Mouse (Mus musculus) midbrain, embryonic 14.5 days (tissue): ENCODE results near the gene Atoh8. TPM values are rescaled to one million over a fixed set of nuclear protein-coding genes. Genes with fewer than 3 reads are reported as not detected.

Experiments used
- ATAC-seq: fragments of 200-750 bp; cut with Nextera tagmentation; 2 replicates; pipeline ENCODE4 v1.8.0; 2017; ENCODE audit warnings: moderate number of reproducible peaks, moderate library complexity; ENCODE audit not compliant: low FRiP score, low TSS enrichment
- DNase-seq: peaks from one replicate; pipeline ENCODE4 v3.0.0-alpha.2; 2015
- H3K27ac ChIP-seq: fragments of 300-500 bp; sonication (generic); replicated peaks from 2 replicates; pipeline ENCODE4 v1.5.1; 2014; ENCODE audit warnings: mild to moderate bottlenecking, low read depth, low read length, moderate library complexity
- H3K27me3 ChIP-seq: fragments of 300-500 bp; sonication (generic); 2 replicates; pipeline ENCODE4 v1.6.1; 2014; ENCODE audit warnings: low read length, control low read depth, mixed read lengths; ENCODE audit not compliant: control insufficient read depth, insufficient read depth
- H3K36me3 ChIP-seq: fragments of 300-500 bp; sonication (generic); 2 replicates; pipeline ENCODE4 v1.6.1; 2014; ENCODE audit warnings: low read length, control low read depth; ENCODE audit not compliant: control insufficient read depth, insufficient read depth
- H3K4me1 ChIP-seq: fragments of 300-500 bp; sonication (generic); 2 replicates; pipeline ENCODE4 v1.6.1; 2014; ENCODE audit warnings: mild to moderate bottlenecking, antibody characterized with exemption, low read length, control low read depth; ENCODE audit not compliant: control insufficient read depth, insufficient read depth
- H3K4me2 ChIP-seq: fragments of 300-500 bp; sonication (generic); 2 replicates; pipeline ENCODE4 v1.6.1; 2014; ENCODE audit warnings: mild to moderate bottlenecking, low read length, moderate library complexity
- H3K4me3 ChIP-seq: fragments of 300-500 bp; sonication (generic); replicated peaks from 2 replicates; pipeline ENCODE4 v1.5.1; 2014; ENCODE audit warnings: low read depth, low read length
- H3K9ac ChIP-seq: fragments of 300-500 bp; sonication (generic); replicated peaks from 2 replicates; pipeline ENCODE4 v1.6.1; 2014; ENCODE audit warnings: mild to moderate bottlenecking, low read length, moderate library complexity
- H3K9me3 ChIP-seq: fragments of 300-500 bp; sonication (generic); 2 replicates; pipeline ENCODE4 v1.6.1; 2016; ENCODE audit warnings: low read length, control low read depth, mixed read lengths; ENCODE audit not compliant: control insufficient read depth
- WGBS: fragments of 180-500 bp; shearing (Covaris S2); extraction: QIAGEN DNeasy Blood & Tissue Kit; methylation state at CpG from one replicate; pipeline ENCODE4 v1.1.7; 2014; 5-methylcytosine and 5-hydroxymethylcytosine counted together
- polyA plus RNA-seq: library from polyadenylated mRNA; unstranded; fragments of >200 nt; fragmentation: Nextera tagmentation; extraction: Ambion mirVana; gene quantifications from 2 replicates; pipeline ENCODE4 v1.2.1, GENCODE M21; 2014

Atoh8 gene
- polyA plus RNA-seq, 1 experiment from 2014 or later: 2.4 TPM

DNA sequence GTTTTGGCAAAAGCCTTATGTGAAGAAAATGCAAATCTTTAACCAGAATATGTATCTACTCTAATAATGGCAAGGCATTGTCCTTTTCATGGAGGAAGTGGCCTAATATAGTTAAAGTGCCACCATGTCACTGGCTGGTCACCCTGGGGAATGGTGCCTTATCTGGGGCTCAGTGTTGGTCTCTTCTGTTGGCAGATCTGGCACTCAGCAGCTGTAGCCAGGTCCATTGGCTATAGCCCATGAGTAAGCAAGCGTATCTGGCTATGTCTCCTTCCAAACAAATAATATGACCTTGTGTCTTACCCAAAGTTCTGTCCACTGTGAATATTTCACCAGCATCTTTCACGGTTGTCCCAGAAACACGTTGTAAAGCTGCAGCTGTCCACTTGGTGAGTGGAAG is 64.0 kb downstream of the Atoh8 start:
- Histone ChIP-seq H3K4me2 (no peak overlapping the region), H3K4me1 (no peaks in the 10 kb centered on the region), H3K36me3 (no peaks in the 10 kb centered on the region), H3K9me3 (no peaks in the 10 kb centered on the region), H3K4me3 (no peak overlapping the region), H3K27ac (no peak overlapping the region), H3K27me3 (no peaks in the 10 kb centered on the region), H3K9ac (no peak overlapping the region)
- DNase-seq (no peak), ATAC-seq (no peak)
- 88% methylated on average over 3 of the region's 3 CpGs for WGBS

DNA sequence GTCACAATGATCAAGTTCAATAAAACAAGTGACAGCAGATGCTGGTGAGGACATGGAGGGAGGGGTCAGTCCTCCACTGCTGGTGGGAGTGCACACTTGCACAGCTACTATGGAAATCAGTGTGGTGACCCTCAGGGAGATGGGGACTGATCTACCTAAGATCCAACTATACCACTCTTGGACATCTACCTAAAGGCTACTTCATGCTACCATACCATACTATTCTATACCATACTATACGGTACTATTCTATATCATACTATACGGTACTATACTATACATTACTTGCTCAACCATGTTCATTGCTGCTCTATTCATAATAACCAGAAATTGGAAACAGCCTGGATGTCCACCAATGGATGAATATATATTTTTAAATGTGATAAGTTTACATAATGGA is 69.5 kb downstream of the Atoh8 start:
- H3K4me3 ChIP-seq: no peak overlapping the region
- ATAC-seq (no peak), DNase-seq (no peak)
- H3K9ac ChIP-seq: no peak overlapping the region
- H3K27ac ChIP-seq: no peak overlapping the region
- 42% methylated on average over 2 of the region's 2 CpGs for WGBS
- H3K4me1 ChIP-seq: no peaks in the 10 kb centered on the region
- H3K36me3 ChIP-seq: no peaks in the 10 kb centered on the region
- H3K4me2 ChIP-seq: no peak overlapping the region
- no peaks in the 10 kb centered on the region for H3K9me3 ChIP-seq
- H3K27me3 ChIP-seq: no peaks in the 10 kb centered on the region

DNA sequence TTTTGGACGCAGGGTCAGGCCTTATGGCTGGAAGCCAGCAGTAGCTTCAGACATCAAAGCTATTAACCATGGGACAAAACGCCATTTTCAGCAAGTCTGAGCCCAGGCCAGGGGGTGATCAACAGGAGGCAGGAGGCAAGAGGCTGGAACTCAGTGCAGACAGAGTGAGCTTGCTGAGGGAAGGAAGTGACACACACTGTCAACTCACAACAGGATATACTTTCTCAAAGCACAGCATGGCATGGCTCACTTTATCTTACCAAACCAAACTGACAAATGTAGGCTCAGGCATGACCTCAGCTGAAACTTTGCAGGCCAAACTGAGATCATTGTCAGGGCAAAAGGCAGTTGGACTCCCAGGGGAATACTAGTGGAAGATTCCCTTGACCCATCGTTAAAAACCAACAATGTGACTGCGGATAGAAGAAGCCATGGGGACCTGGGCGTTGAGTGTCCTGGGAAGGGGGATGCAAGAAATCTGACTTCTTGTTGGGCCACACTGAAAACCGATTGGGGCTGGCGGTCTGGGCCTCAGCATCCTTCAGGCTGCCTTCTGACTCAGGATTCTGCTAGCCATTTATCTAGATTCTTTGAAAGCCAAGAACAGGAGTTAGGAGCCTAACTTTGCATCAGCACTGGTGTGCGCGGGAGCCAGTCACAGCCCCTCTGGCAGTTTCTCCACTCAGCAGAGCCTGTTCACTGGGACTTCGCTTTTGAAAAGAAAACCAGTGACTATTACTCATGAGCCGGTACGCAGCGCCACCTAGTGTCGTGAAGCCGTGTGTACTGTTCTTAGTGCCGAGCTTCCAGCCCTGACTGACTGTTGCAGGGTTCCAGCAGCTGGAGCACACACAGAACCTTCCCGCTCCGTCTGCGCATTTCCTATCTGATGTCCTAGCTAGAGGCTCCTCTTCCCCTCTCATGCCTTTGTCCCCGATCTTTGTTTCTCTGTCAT is 70.8 kb downstream of the Atoh8 start:
- Histone ChIP-seq H3K4me2 (no peak overlapping the region), H3K9ac (no peak overlapping the region), H3K4me1 (no peaks in the 10 kb centered on the region), H3K9me3 (no peaks in the 10 kb centered on the region), H3K27ac (no peak overlapping the region), H3K36me3 (no peaks in the 10 kb centered on the region), H3K27me3 (no peaks in the 10 kb centered on the region), H3K4me3 (no peak overlapping the region)
- 23% methylated on average over 20 of the region's 20 CpGs for WGBS
- ATAC-seq: peak; percentile 89
- DNase-seq: peak; percentile 96

DNA sequence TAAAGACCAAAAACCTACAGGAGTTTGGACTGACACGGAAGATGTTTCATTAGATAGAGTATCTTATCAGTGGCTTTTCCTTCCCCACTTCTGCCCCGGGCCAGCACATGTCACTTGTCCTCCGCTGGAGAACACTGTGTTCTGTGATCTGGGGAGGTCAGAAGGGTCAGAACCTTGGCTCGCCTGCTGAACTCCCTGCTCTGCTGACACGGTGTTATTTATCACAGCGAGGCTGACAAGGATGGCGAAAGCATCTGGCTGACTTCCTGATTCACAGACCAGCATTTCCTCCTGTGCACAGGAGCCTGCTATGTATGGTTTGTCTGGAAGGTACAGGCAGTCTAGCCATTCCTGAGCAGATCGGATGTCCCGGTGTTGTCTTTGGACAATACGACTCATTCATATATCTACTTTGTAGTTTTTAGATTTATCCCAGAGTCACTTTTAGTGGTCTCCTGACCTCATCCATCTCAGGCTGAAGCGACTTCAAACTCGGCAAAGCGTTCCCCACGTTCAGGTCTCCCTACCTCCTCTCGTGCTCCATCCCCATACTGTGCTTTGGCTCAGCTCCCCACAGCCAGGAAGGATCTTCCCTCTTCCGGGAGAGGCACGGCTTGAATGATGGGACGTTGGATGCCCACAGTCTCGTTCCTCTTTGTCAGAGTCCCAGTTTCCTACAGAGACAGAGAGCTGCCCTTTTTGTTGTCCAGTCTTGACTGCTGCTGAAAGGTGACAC is 73.1 kb downstream of the Atoh8 start:
- no peak overlapping the region for H3K4me2 ChIP-seq

DNA sequence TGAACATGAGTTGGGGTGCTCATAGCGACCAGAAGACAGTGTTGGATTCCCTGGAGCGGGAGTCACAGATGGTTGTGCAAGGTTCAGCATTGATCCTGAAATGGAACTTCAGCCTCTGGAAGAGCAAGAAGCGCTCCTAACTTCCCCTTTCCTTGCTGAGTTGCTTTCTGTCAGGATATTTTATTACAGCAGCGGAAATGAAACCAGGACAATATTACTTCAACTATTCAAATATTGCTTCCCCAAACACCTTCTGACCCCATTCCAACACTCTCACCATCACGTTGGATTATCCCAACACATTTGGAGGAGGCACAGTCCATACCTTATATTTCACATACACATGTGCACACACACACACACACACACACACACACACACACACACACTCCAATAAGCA is 73.6 kb downstream of the Atoh8 start:
- WGBS: 88% methylated on average over 5 of the region's 5 CpGs
- no peak overlapping the region for H3K4me2 ChIP-seq
- H3K27ac ChIP-seq: no peak overlapping the region
- H3K36me3 ChIP-seq: no peaks in the 10 kb centered on the region
- no peak overlapping the region for H3K4me3 ChIP-seq
- H3K9me3 ChIP-seq: no peaks in the 10 kb centered on the region
- no peak for DNase-seq
- H3K27me3 ChIP-seq: no peaks in the 10 kb centered on the region
- no peaks in the 10 kb centered on the region for H3K4me1 ChIP-seq
- ATAC-seq: no peak
- H3K9ac ChIP-seq: no peak overlapping the region

More for the DNA sequence above, 73.1 kb downstream of the Atoh8 start:
- WGBS: 72% methylated on average over 19 of the region's 19 CpGs
- DNase-seq (no peak), ATAC-seq (no peak)
- Histone ChIP-seq H3K4me3 (no peak overlapping the region), H3K27me3 (no peaks in the 10 kb centered on the region), H3K9ac (no peak overlapping the region), H3K9me3 (no peaks in the 10 kb centered on the region), H3K4me1 (no peaks in the 10 kb centered on the region), H3K36me3 (no peaks in the 10 kb centered on the region), H3K27ac (no peak overlapping the region)

DNA sequence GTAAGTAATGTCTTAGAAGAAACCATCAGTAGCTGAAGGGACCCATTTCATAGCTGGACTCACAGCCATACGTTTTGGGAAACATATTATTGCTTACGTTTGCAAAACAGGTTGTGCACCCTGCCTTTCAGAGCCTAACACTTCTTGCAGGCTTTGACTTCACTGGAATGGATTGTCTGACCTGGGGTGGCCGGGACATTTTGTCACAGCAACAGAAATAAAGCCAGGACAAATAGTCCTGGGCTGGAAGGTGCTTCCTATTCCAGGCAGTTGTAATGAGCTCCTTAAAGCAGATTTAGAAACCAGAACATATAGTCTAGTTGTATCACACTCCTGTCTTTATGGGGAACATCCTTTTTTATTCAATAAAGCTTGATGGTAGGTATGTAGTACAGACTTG is 74.4 kb downstream of the Atoh8 start:
- H3K9me3 ChIP-seq: no peaks in the 10 kb centered on the region
- no peaks in the 10 kb centered on the region for H3K36me3 ChIP-seq
- no peaks in the 10 kb centered on the region for H3K27me3 ChIP-seq
- no peaks in the 10 kb centered on the region for H3K4me1 ChIP-seq
- H3K27ac ChIP-seq: no peak overlapping the region
- H3K9ac ChIP-seq: no peak overlapping the region
- no peak overlapping the region for H3K4me2 ChIP-seq
- H3K4me3 ChIP-seq: no peak overlapping the region
- ATAC-seq (no peak), DNase-seq (no peak)
- 83% methylated on average over 3 of the region's 3 CpGs for WGBS

DNA sequence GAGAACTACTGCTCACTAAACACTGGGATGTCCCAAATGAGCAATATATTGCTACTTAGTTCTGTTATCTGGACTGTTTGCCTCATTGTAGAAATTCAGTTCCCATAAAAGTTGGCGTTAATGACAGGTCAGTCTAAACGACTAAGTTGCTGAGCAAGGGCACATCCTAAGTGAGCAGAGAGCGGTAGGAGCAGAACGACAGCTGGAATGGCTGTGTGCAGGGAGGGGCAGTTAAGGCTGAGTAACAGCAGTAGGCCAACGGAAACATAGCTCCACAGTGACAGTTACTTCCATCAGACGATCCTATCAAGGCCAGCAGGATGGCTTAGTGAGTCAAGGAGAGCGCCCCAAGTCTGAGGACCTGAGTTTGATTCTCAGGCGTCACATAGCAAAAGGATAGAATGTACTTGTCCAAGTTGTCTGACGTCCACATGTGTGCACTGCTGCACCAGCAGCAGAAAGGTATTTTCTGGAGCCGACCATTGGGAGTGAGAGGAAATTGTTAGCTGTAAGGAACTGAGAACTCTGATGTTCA is 75.4 kb downstream of the Atoh8 start:
- no peaks in the 10 kb centered on the region for H3K9me3 ChIP-seq
- no peak for DNase-seq
- peaks cover 6% of the 10 kb centered on the region for H3K36me3 ChIP-seq
- H3K27ac ChIP-seq: no peak overlapping the region
- H3K27me3 ChIP-seq: no peaks in the 10 kb centered on the region
- no peak overlapping the region for H3K4me2 ChIP-seq
- H3K9ac ChIP-seq: no peak overlapping the region
- 88% methylated on average over 10 of the region's 10 CpGs for WGBS
- no peaks in the 10 kb centered on the region for H3K4me1 ChIP-seq
- H3K4me3 ChIP-seq: no peak overlapping the region
- no peak for ATAC-seq

DNA sequence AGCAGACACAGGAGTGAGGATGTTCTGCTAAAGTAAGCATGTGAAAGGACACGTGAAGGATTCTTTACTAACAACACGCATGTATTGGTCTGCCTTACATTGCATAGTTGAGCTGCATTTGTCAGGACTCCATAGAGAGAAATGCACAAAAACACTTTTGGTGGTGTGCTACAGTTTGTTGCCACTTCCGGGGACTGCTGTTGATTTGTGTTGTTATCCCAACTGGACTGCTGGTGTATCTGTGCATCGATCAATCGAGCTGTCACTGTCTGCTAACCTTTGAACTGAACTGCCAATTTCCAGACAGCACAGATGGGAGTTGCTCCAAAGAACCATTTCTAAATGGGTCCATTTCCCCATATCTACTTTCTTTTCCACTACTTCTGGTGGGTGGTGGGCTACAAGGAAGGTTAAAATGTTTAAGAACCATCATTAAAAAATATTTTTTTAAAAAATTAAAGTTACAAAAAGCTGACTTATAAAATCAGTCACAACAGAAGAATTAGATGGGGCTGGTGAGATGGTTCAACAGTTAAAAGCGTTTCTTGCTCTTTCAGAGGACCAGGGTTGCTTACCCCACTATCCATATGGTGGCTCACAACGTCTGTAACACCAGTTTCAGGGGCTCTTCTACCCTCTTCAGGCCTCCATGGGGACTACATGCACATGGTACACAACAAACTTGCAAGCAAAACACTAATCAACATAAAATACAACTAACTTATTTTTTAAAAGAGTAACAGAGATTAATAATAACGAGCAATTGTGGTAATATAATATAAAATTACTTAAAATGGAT is 76.2 kb downstream of the Atoh8 start:
- Histone ChIP-seq H3K4me3 (no peak overlapping the region), H3K4me2 (no peak overlapping the region), H3K27me3 (no peaks in the 10 kb centered on the region), H3K4me1 (no peaks in the 10 kb centered on the region), H3K27ac (no peak overlapping the region), H3K9ac (no peak overlapping the region), H3K36me3 (peaks cover 6% of the 10 kb centered on the region), H3K9me3 (no peaks in the 10 kb centered on the region)
- DNase-seq: no peak
- 90% methylated on average over 8 of the region's 8 CpGs for WGBS
- no peak for ATAC-seq
